Mouse (Mus musculus) left cerebral cortex, adult 2 months (tissue): ENCODE results near the gene Togaram1. TPM values are rescaled to one million over a fixed set of nuclear protein-coding genes. Genes with fewer than 3 reads are reported as not detected.

ENCODE experiments used
- DNase-seq, 2 experiments: peaks; one replicate each; pipeline ENCODE4 v3.0.0; 2021 to 2022; ENCODE audit warnings: low spot score in 2 of 2, mixed read lengths in 1 of 2; ENCODE audit errors: extremely low spot score in 1 of 2
- H3K27ac ChIP-seq: fragments of 200-600 bp; 2 replicates; pipeline ENCODE4 v1.8.1; 2022
- H3K4me3 ChIP-seq: fragments of 200-600 bp; 2 replicates; pipeline ENCODE4 v1.8.1; 2022
- CTCF ChIP-seq: fragments of 200-600 bp; IDR thresholded peaks from 2 replicates; pipeline ENCODE4 v1.8.1; 2022; ENCODE audit warnings: antibody characterized with exemption, mild to moderate bottlenecking, moderate library complexity
- intact Hi-C: fragments of 180-260 bp; cut with DNase I; formaldehyde crosslinking; loops from one replicate; pipeline ENCODE4 v1.15.1; 2025
- total RNA-seq, 2 experiments: library from RNA; stranded (reverse); gene quantifications; 2 replicates each; pipeline ENCODE4 v1.2.3; 2021

Gene Togaram1
- total RNA-seq, 2 experiments from 2014 or later = 56.0 to 57.0 TPM

GRCm38 (mm10) chr12:65061082-65061481 is 95.5 kb downstream of the Togaram1 start:
- intact Hi-C loops = no loop called here
- no peak overlapping the region for H3K27ac ChIP-seq
- TF ChIP-seq CTCF = no peak; the same call in 1 of the 2 replicates
- no peak overlapping the region for H3K4me3 ChIP-seq
- DNase-seq = no peak

GRCm38 (mm10) chr12:65065241-65065640 is 99.6 kb downstream of the Togaram1 start:
- no peak for TF ChIP-seq CTCF
- H3K4me3 ChIP-seq = no peak overlapping the region
- no peak for DNase-seq
- no peak overlapping the region for H3K27ac ChIP-seq
- intact Hi-C loops = no loop called here

DNA sequence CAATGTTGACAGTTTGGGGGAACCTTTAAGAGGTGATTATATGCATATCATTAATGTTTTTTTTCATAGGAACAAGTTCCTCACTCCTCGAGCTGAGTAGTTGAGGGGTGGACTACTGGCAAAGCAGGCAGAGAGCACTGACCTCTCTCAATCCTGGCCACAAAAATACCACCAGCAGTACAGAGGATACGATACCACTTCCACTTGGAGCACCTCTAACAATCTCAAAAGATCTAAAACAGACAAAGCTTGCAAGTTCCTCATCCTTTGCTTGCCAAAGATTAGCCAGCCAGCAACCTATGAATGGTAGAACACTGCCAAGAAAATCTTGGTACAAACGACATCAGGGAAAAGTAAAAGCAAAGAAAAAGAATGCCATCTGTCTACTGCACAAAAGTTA is 100.6 kb downstream of the Togaram1 start:
- no peak for DNase-seq
- intact Hi-C loops = no loop called here
- Histone ChIP-seq H3K4me3 (no peak overlapping the region), H3K27ac (no peak overlapping the region)
- no peak for TF ChIP-seq CTCF

DNA sequence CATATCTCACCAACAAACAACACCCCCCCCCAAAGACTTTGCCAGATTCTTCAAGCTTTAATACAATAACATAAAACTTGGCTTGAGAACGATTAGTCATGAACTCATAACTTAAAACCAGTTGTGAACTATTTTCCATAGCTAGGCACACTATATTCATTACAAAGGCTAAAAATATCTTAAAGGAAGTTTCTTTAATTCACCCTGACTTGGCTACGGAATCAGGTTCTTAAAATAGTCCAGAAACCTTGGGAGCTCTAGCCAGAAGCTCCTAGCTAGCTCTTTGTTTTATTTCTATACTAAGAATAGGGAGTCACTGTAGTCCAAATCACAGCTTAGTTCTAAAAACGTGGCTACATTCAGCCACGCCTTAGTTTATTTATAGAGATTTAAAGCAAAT is 102.8 kb downstream of the Togaram1 start:
- intact Hi-C loops = no loop called here
- TF ChIP-seq CTCF = no peak
- H3K4me3 ChIP-seq = no peak overlapping the region
- no peak overlapping the region for H3K27ac ChIP-seq
- no peak for DNase-seq

Other genes starting within 250 kb of the Togaram1 start
- 10 to 100 TPM; 15.1 to 15.7 TPM for gene Gm527, start 47.9 kb upstream of the Togaram1 start, total RNA-seq
- gene Klhl28, start 270 bp upstream of the Togaram1 start, total RNA-seq = 10 to 100 TPM; 22.9 to 24.2 TPM
- gene Prpf39, start 70.5 kb downstream of the Togaram1 start, total RNA-seq = 10 to 100 TPM; 41.6 to 44.9 TPM
- gene Fkbp3, start 108.2 kb downstream of the Togaram1 start, total RNA-seq = 100 to 1,000 TPM; 152 to 162 TPM
- 10 to 100 TPM; 15.9 to 17.9 TPM for gene Fancm, start 109.8 kb downstream of the Togaram1 start, total RNA-seq
- under 1 TPM; 0.19 to 0.48 TPM for gene Mis18bp1, start 206.8 kb downstream of the Togaram1 start, total RNA-seq